Mouse (Mus musculus) heart, embryonic 10.5 days (tissue): ENCODE data around the gene Mogat2. TPM values are rescaled to one million over a fixed set of nuclear protein-coding genes. Genes with fewer than 3 reads are reported as not detected.

Experiments
- DNase-seq: peaks from one replicate; pipeline ENCODE4 v3.0.0-alpha.2; 2017; ENCODE audit warnings: low spot score
- H3K27ac ChIP-seq: fragments of 300-500 bp; sonication (generic); 2 replicates; pipeline ENCODE4 v1.5.1; 2016; ENCODE audit warnings: mild to moderate bottlenecking
- H3K27me3 ChIP-seq: fragments of 300-500 bp; sonication (generic); 2 replicates; pipeline ENCODE4 v1.6.1; 2016; ENCODE audit warnings: mild to moderate bottlenecking; ENCODE audit not compliant: poor library complexity, insufficient read depth, severe bottlenecking
- H3K36me3 ChIP-seq: fragments of 300-500 bp; sonication (generic); 2 replicates; pipeline ENCODE4 v1.6.1; 2016; ENCODE audit warnings: mild to moderate bottlenecking, moderate library complexity
- H3K4me1 ChIP-seq: fragments of 300-500 bp; sonication (generic); 2 replicates; pipeline ENCODE4 v1.6.1; 2016; ENCODE audit warnings: mild to moderate bottlenecking
- H3K4me3 ChIP-seq: fragments of 300-500 bp; sonication (generic); 2 replicates; pipeline ENCODE4 v1.5.1; 2016; ENCODE audit warnings: mild to moderate bottlenecking, moderate library complexity
- H3K9me3 ChIP-seq: fragments of 300-500 bp; sonication (generic); 2 replicates; pipeline ENCODE4 v1.6.1; 2016; ENCODE audit warnings: mild to moderate bottlenecking, moderate library complexity
- whole genome bisulfite sequencing: fragments of 180-500 bp; shearing (Covaris S2); methylation state at CpG from one replicate; pipeline ENCODE4 v1.1.7; 2016; 5-methylcytosine and 5-hydroxymethylcytosine counted together
- polyA plus RNA-seq: library from polyadenylated mRNA; unstranded; fragments of >200 nt; fragmentation: Nextera tagmentation; extraction: Ambion mirVana; gene quantifications from 2 replicates; pipeline ENCODE4 v1.2.1, GENCODE M21; 2016

The Mogat2 gene
- 11.1 and 30.6 TPM in 2 replicates for polyA plus RNA-seq

GRCm38 (mm10) chr7:99238417-99238816 is at the start of gene Mogat2:
Gene Mogat2 (minus strand): TSS chr7:99238619.
- Histone ChIP-seq H3K4me1 (peaks cover 21% of the 10 kb centered on the region), H3K36me3 (no peaks in the 10 kb centered on the region), H3K27me3 (peaks cover 18% of the 10 kb centered on the region; the same call in 1 of the 2 replicates), H3K9me3 (no peaks in the 10 kb centered on the region), H3K4me3 (peak within 1 kb of the TSS; percentile 55), H3K27ac (peak within 1 kb of the TSS; percentile 79)
- DNase-seq: no peak
- 2% methylated on average over 13 of the region's 13 CpGs for WGBS

- no peaks in the 10 kb centered on the region for H3K9me3 ChIP-seq
- WGBS: 78% methylated on average over 3 of the region's 3 CpGs
Measured at GRCm38 (mm10) chr7:99287287-99287686, 48.9 kb upstream of the Mogat2 start.

GRCm38 (mm10) chr7:99279586-99279985 is 41.2 kb upstream of the Mogat2 start:
- Histone ChIP-seq H3K27me3 (peaks cover 21% of the 10 kb centered on the region; the same call in 1 of the 2 replicates), H3K9me3 (no peaks in the 10 kb centered on the region), H3K4me1 (no peaks in the 10 kb centered on the region), H3K36me3 (no peaks in the 10 kb centered on the region), H3K4me3 (no peak overlapping the region), H3K27ac (no peak overlapping the region)
- DNase-seq: no peak
- WGBS: 68% methylated on average over 8 of the region's 8 CpGs

More at GRCm38 (mm10) chr7:99287287-99287686, 48.9 kb upstream of the Mogat2 start:
- no peaks in the 10 kb centered on the region for H3K36me3 ChIP-seq
- H3K4me1 ChIP-seq: peaks cover 27% of the 10 kb centered on the region
- no peak overlapping the region for H3K27ac ChIP-seq
- DNase-seq: no peak
- H3K27me3 ChIP-seq: no peaks in the 10 kb centered on the region
- H3K4me3 ChIP-seq: no peak overlapping the region

DNA sequence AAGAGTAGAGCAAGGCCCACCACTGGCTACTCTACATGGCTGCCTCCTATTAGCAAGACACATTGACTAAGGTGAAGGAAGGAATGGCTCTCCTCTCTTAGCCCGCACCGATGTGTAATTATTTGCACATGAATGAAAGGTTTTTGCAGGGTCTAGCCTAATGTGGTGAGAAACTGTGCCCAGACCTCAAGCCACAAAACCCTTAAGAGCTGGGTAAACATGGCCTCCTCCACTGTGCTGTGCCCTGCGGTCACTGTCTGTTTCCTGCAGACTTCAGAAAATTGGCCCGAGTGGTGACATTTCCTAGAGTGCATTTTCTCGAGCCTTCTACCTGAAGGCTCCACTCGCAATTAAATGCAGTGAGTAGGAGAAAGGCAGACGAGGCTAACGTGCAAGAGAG is 39.9 kb upstream of the Mogat2 start:
- no peak overlapping the region for H3K4me3 ChIP-seq
- WGBS: 89% methylated on average over 8 of the region's 8 CpGs
- H3K27me3 ChIP-seq: peaks cover 29% of the 10 kb centered on the region; the same call in 1 of the 2 replicates
- H3K9me3 ChIP-seq: no peaks in the 10 kb centered on the region
- no peaks in the 10 kb centered on the region for H3K36me3 ChIP-seq
- no peaks in the 10 kb centered on the region for H3K4me1 ChIP-seq
- no peak overlapping the region for H3K27ac ChIP-seq
- no peak for DNase-seq

GRCm38 (mm10) chr7:99276679-99277078 is 38.3 kb upstream of the Mogat2 start:
- Histone ChIP-seq H3K4me1 (peaks cover 1% of the 10 kb centered on the region; the same call in 1 of the 2 replicates), H3K9me3 (no peaks in the 10 kb centered on the region), H3K27ac (no peak overlapping the region), H3K36me3 (no peaks in the 10 kb centered on the region), H3K4me3 (no peak overlapping the region), H3K27me3 (peaks cover 29% of the 10 kb centered on the region; the same call in 1 of the 2 replicates)
- DNase-seq: no peak
- 61% methylated on average over 1 of the region's 1 CpGs for WGBS

- 67% methylated on average over 6 of the region's 6 CpGs for WGBS
- H3K27me3 ChIP-seq: peaks cover 40% of the 10 kb centered on the region
- H3K4me3 ChIP-seq: no peak overlapping the region
- DNase-seq: no peak
- H3K9me3 ChIP-seq: no peaks in the 10 kb centered on the region
- H3K4me1 ChIP-seq: peaks cover 12% of the 10 kb centered on the region
- no peak overlapping the region for H3K27ac ChIP-seq
- H3K36me3 ChIP-seq: no peaks in the 10 kb centered on the region
Measured at GRCm38 (mm10) chr7:99275131-99275530, 36.7 kb upstream of the Mogat2 start.

- no peaks in the 10 kb centered on the region for H3K9me3 ChIP-seq
- peaks cover 63% of the 10 kb centered on the region for H3K27me3 ChIP-seq
- WGBS: 44% methylated on average over 9 of the region's 9 CpGs
- no peaks in the 10 kb centered on the region for H3K36me3 ChIP-seq
- H3K4me3 ChIP-seq: no peak overlapping the region
- peaks cover 38% of the 10 kb centered on the region for H3K4me1 ChIP-seq
- no peak for DNase-seq
- peak overlapping the region; percentile 24; the same call in 1 of the 2 replicates for H3K27ac ChIP-seq
Measured at GRCm38 (mm10) chr7:99271630-99272029, 33.2 kb upstream of the Mogat2 start.

- H3K4me3 ChIP-seq: peak overlapping the region; percentile 63
- WGBS: 7% methylated on average over 42 of the region's 42 CpGs
- H3K36me3 ChIP-seq: no peaks in the 10 kb centered on the region
- DNase-seq: no peak
- H3K27me3 ChIP-seq: peaks cover 73% of the 10 kb centered on the region
- 0 out of 2 replicates have a peak overlapping the region, but pooled peaks have one; percentile 31 for H3K27ac ChIP-seq
- peaks cover 38% of the 10 kb centered on the region for H3K4me1 ChIP-seq
- H3K9me3 ChIP-seq: no peaks in the 10 kb centered on the region
Measured at GRCm38 (mm10) chr7:99268951-99269945, 30.8 kb upstream of the Mogat2 start.

DNA sequence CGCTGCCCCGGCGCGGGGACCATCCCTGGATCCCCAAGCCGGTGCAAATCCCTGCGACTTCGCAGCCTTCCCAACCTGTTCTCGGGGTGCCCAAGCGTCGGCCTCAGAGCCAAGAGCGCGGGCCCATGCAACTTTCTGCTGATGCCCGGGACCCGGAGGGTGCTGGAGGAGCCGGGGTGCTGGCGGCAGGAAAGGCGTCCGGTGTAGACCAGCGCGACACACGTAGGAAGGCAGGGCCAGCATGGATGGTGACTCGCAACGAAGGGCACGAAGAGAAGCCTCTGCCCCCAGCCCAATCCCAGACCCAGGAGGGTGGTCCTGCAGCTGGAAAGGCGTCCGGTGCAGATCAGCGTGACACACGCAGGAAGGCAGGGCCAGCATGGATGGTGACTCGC is 30.1 kb upstream of the Mogat2 start:
- H3K9me3 ChIP-seq: no peaks in the 10 kb centered on the region
- WGBS: under 1% methylated on average over 29 of the region's 29 CpGs

DNA sequence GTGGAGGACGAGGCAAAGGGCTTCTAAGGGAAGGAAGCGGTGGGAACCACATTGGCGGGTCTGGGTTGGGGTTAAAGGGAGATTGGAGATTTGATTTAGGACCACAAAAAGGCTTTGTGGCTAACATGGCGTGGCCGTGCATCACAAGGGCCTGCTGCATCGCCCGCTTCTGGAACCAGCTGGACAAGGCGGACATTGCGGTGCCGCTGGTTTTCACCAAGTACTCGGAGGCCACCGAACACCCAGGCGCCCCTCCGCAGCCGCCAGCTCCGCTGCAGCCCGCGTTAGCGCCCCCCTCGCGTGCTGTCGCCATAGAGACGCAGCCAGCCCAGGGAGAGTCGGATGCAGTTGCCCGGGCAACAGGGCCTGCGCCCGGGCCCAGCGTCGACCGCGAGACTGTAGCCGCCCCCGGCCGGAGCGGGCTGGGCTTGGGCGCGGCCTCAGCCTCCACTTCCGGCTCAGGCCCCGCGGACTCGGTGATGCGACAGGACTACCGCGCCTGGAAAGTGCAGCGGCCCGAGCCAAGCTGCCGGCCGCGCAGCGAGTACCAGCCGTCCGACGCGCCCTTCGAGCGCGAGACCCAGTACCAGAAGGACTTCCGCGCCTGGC is 29.6 kb upstream of the Mogat2 start:
- DNase-seq: no peak
- Histone ChIP-seq H3K36me3 (no peaks in the 10 kb centered on the region), H3K27ac (peak overlapping the region; percentile 59), H3K4me3 (peak overlapping the region; percentile 63), H3K4me1 (peaks cover 38% of the 10 kb centered on the region), H3K9me3 (no peaks in the 10 kb centered on the region), H3K27me3 (peaks cover 66% of the 10 kb centered on the region)
- WGBS: under 1% methylated on average over 58 of the region's 59 CpGs

More for the DNA sequence above, 30.1 kb upstream of the Mogat2 start:
- peak overlapping the region; percentile 63 for H3K4me3 ChIP-seq
- DNase-seq: no peak
- peaks cover 66% of the 10 kb centered on the region for H3K27me3 ChIP-seq
- peak overlapping the region; percentile 59 for H3K27ac ChIP-seq
- H3K36me3 ChIP-seq: no peaks in the 10 kb centered on the region
- H3K4me1 ChIP-seq: peaks cover 38% of the 10 kb centered on the region

GRCm38 (mm10) chr7:99267251-99267896 is 29.0 kb upstream of the Mogat2 start, which contains the start of gene Map6:
Gene Map6 (plus strand): TSS chr7:99267447.
- no peak for DNase-seq
- Histone ChIP-seq H3K27me3 (peaks cover 66% of the 10 kb centered on the region), H3K36me3 (no peaks in the 10 kb centered on the region), H3K27ac (peak within 1 kb of the TSS; percentile 59), H3K4me3 (peak within 1 kb of the TSS; percentile 63), H3K9me3 (no peaks in the 10 kb centered on the region), H3K4me1 (peaks cover 38% of the 10 kb centered on the region)
- under 1% methylated on average over 34 of the region's 34 CpGs for WGBS

DNA sequence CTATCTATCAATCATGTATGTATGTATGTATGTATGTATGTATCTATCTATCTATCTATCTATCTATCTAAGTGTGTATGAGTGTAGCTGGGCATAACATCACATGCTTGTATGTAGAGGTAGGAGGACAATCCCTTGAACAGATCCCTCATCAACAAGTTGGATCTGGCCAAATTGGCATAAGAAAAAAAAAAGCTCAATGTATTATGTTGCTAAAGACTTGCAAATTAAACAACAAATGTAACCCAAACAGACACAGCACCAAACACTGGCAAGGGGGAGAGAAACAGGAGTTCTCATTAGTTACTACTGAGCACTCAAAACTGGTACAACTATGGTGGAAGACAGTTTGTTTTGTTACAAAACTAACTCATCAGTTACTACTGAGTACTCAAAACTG is 26.2 kb upstream of the Mogat2 start:
- H3K36me3 ChIP-seq: no peaks in the 10 kb centered on the region
- no peak overlapping the region for H3K27ac ChIP-seq
- H3K27me3 ChIP-seq: peaks cover 54% of the 10 kb centered on the region
- H3K9me3 ChIP-seq: no peaks in the 10 kb centered on the region
- no peak overlapping the region for H3K4me3 ChIP-seq
- peaks cover 26% of the 10 kb centered on the region for H3K4me1 ChIP-seq
- DNase-seq: no peak
